Mouse (Mus musculus): ENCODE measurements around the gene Wdr18. TPM values are rescaled to one million over a fixed set of nuclear protein-coding genes. Genes with fewer than 3 reads are reported as not detected.

Wdr18 gene
- polyA plus RNA-seq, 1 experiment, result 25.0 TPM

DNA sequence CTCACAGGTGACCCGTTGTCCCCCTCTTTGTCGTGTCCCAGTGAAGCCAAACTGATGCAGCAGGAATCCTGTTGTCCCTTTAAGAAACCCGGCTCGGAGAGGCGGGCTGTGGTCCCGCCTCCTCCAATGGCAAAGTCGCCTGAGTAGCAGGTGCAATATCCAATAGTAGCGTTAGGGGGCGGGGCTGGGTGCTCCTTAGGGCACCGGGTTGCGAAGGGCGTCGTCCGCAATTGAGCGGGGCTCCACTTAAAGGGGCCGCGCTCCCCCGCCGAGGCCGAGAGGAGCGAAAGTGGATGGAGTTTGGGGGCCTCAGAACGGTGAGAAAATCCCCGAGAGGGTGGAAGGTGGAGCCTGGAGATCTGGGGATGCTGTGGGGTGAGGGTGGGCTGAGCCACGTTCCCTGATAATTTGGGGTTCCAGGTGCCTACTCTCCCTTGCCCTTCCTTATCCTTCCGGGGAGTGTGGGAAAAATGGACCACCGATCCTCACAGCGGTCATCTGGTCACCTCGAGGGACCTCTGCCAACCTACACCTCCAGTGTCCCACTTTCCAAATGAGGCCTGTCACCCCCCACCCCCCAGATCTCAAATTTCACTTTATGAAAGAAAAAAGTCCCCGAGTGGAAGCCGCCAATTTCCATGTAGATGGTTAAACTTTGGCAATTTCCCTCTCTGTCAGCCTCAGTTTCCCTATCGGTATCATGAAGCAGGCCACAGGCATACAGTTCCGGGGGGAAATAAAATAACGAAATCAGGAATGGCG, 36.5 kb downstream of the Wdr18 start, which contains the start of gene Abca7:
Gene Abca7 (plus strand): TSS at position 223 of the 762 bp plus-strand sequence.
- peak; percentile 92 for DNase-seq (ENCODE audit: low spot score)

DNA sequence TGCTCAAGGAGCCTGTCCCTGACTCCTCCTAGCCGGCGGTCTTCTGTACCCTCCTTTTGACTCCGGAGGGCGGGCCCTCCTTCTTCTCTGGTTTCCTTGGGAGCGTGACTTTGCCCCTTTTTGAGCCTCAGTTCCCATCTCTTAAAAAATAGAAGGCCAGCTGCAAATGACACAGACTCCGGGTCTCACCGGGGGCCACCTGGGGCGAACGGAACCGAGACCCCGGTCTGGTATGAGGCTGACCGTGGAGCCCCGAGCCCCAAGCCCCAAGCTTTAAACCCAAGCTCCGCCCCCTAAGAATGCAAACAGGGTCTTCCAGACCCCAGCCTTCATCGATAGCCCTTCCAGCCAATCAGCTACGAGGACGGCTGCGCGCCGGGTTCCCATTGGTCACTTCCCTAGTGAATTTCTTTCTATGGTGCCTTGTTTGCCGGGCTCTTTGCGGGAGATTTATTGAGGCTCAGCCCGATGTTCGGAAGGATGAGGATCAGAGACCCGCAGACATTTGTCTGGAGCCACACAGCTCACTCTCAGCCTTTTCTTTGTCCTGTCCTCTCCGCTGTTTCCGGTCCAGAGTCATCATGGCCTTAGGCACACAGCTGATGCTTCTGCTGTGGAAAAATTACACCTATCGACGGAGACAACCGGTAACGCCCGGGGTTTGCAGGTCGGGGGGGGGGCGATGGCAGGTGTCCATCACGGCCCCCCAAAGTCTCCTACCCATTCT, 37.2 kb downstream of the Wdr18 start:
- DNase-seq (ENCODE audit: low spot score), result no peak

- DNase-seq (ENCODE audit: low spot score), result no peak
Observed at GRCm38 (mm10) chr10:79997819-79998218, 37.9 kb downstream of the Wdr18 start.

DNA sequence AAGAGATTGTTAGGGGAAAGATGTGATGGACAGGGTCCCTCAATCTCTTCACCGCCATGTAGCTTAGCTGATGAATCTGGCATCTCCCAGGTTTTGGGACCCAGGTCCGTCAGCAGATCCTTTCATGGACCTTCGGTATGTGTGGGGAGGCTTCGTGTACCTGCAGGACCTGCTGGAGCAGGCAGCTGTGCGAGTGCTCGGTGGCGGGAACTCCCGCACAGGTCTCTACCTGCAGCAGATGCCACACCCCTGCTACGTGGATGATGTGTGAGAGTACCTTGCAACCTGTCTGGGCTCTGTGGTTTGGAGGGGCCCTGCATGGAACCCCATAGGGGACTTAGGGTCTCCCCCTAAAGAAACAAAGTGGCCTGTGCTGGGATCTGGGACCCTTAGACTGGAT, 42.0 kb downstream of the Wdr18 start:
- no peak for DNase-seq (ENCODE audit: low spot score)

DNA sequence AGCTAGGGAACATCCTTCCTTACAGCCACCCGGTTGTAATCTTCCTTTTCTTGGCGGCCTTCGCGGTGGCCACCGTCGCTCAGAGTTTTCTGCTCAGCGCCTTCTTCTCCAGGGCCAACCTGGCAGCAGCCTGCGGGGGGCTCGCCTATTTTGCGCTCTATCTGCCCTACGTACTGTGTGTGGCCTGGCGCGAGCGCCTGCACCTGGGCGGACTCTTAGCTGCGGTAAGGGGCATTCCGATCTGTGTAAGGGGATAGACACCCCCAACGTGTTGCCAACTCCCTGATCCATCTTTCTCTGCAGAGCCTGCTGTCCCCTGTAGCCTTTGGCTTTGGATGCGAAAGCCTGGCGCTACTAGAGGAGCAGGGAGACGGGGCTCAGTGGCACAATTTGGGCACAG, 42.9 kb downstream of the Wdr18 start:
- DNase-seq (ENCODE audit: low spot score), result no peak

GRCm38 (mm10) chr10:80003374-80004232, 43.7 kb downstream of the Wdr18 start:
- no peak for DNase-seq (ENCODE audit: low spot score)

DNA sequence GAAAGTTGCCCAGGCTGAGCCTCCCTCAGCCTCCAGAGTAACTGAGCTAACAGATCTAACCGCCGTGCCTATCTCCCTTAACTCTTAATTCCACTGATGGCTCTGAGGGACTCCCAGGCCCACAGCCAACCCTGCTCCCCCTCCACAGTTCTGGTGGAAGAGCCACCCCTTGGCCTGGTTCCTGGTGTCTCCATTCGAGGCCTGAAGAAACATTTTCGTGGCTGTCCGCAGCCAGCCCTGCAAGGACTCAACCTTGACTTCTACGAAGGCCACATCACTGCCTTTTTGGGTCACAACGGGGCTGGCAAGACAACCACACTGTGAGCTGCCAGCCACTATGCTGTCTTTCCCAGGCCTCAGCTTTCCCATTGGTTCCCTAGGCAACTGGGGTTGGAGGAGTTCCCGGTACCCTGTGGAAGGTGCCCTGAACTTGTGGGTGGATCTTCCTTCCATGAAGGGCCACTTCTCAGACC, 44.3 kb downstream of the Wdr18 start:
- DNase-seq (ENCODE audit: low spot score), result no peak

DNA sequence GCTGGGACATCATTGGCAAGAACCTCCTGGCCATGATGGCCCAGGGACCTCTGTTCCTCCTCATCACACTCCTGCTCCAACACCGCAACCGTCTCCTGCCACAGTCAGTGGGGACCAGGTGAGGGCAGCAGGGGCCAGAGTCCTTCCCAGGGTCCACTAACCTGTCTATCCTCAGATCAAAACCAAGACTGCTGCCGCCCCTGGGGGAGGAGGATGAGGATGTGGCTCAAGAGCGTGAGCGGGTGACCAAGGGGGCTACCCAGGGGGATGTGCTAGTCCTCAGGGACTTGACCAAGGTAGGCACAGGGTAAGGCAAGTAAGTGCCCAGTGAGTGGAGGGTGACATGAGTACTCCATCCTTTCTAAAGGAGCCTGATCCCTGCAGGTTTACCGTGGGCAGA, 51.8 kb downstream of the Wdr18 start:
- no peak for DNase-seq (ENCODE audit: low spot score)

- no peak for DNase-seq (ENCODE audit: low spot score)
Observed at GRCm38 (mm10) chr10:80013609-80014008, 53.7 kb downstream of the Wdr18 start.

- DNase-seq (ENCODE audit: low spot score), result no peak
Observed at GRCm38 (mm10) chr10:80014484-80015290, 54.7 kb downstream of the Wdr18 start.

- DNase-seq (ENCODE audit: low spot score), result no peak
Observed at GRCm38 (mm10) chr10:80015583-80015982, 55.6 kb downstream of the Wdr18 start.

DNA sequence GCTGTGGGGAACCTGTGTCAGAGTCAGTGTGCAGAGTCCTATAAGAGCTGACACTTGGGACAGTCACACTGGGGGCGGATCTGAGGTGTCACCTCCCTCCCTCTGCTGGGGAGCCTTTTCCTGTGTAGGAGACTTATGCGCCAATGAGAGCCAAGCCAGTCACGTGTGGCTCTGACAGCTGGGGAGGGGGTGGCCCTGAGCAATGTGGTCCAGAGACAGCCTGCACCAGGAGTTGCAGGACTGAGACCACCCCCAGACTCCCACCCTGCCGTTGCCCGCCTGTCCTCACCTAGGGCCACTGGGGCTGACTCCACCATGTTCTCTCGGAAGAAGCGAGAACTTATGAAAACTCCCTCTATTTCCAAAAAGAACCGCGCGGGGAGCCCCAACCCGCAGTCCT, 56.6 kb downstream of the Wdr18 start, which contains the start of gene Arhgap45:
Gene Arhgap45 (plus strand): TSS at position 143 of the 400 bp plus-strand sequence.
- DNase-seq (ENCODE audit: low spot score), result no peak

DNA sequence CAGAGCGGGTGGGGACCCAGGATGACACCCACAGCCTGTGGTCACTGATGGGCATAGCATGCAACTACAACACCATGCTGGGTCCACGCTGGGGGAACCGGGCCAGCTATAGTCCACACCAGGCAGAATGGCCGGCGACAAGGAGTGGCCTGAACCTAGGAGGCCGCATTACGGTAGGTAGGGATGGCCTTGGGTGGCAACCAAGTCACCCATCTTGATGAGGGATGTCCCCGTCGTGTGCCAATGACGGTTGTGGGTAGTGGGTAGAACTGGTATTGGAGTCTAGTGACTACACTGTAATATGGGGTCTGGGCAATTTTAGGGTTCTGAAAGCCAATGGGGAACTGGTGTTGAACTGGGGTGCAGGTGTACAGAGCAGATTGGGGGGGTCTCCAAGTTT, 57.0 kb downstream of the Wdr18 start:
- no peak for DNase-seq (ENCODE audit: low spot score)

GRCm38 (mm10) chr10:80017361-80017760, 57.4 kb downstream of the Wdr18 start:
- no peak for DNase-seq (ENCODE audit: low spot score)

GRCm38 (mm10) chr10:80017771-80018170, 57.8 kb downstream of the Wdr18 start:
- DNase-seq (ENCODE audit: low spot score), result no peak

DNA sequence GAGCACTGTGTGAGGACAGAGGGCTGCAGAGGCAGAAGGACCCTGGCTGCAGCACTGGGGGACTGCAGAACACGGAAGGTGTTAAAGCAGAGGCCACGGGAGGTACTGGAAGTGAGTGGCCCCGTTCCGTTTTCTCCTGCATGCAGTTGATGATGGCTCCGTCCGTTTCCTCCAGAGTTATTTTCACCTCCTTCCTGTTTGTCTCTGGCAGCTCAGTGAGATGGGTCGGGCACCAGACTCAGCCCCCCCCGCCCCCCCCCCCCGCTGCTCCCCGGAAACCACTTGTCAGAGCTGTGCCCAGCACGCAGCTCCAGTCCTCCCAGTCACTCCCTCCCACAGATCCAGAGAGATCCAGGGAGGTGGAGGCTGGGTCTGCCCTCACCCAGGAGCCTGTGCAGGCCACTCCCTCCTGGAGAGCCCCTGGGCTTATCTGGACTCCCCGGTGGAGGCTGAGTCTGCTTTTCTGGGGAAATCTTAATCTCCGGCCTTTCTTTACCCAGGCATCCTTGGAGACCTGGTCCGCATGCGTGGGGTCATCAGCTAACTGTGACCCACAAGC, 58.9 kb downstream of the Wdr18 start:
- DNase-seq (ENCODE audit: low spot score), result no peak

- no peak for DNase-seq (ENCODE audit: low spot score)
Observed at GRCm38 (mm10) chr10:80019471-80020131, 59.6 kb downstream of the Wdr18 start.

Measured in urinary bladder, adult 2 months (tissue).